Mouse (Mus musculus) liver, embryonic 14.5 days (tissue): ENCODE measurements around the gene Ctnnd2. TPM values are rescaled to one million over a fixed set of nuclear protein-coding genes. Genes with fewer than 3 reads are reported as not detected.

Experiments used
- ATAC-seq: fragments of 200-750 bp; cut with Nextera tagmentation; 2 replicates; pipeline ENCODE4 v1.8.0; 2017; ENCODE audit warnings: moderate number of reproducible peaks, mild to moderate bottlenecking, moderate library complexity; ENCODE audit not compliant: insufficient read depth
- DNase-seq, 3 experiments: peaks; one replicate each; pipeline ENCODE4 v3.0.0-alpha.2; 2012 to 2013; ENCODE audit warnings: low read depth in 3 of 3, low spot score in 3 of 3
- H3K27ac ChIP-seq: fragments of 300-500 bp; sonication (generic); 2 replicates; pipeline ENCODE4 v1.5.1; 2014; ENCODE audit warnings: moderate library complexity, mild to moderate bottlenecking, control low read depth, inconsistent platforms
- H3K27me3 ChIP-seq: fragments of 300-500 bp; sonication (generic); 2 replicates; pipeline ENCODE4 v1.6.1; 2014; ENCODE audit warnings: mild to moderate bottlenecking, low read length, moderate library complexity; ENCODE audit not compliant: control insufficient read depth, insufficient read depth
- H3K36me3 ChIP-seq: fragments of 300-500 bp; sonication (generic); replicated peaks from 2 replicates; pipeline ENCODE4 v1.6.1; 2014; ENCODE audit warnings: low read depth; ENCODE audit not compliant: control insufficient read depth, insufficient read depth
- H3K4me1 ChIP-seq, 2 experiments: fragments of 200-500 bp in 1 of 2; fragments of 300-500 bp in 1 of 2; sonication (generic) in 1 of 2; replicated peaks; 2 replicates each; pipeline ENCODE4 v1.6.1; 2012 to 2014; ENCODE audit warnings: antibody characterized with exemption in 1 of 2, inconsistent platforms in 1 of 2, low read length in 1 of 2; ENCODE audit not compliant: control insufficient read depth in 2 of 2, insufficient read depth in 2 of 2
- H3K4me2 ChIP-seq: fragments of 300-500 bp; sonication (generic); 2 replicates; pipeline ENCODE4 v1.6.1; 2014; ENCODE audit warnings: low read depth, mild to moderate bottlenecking, control low read depth, moderate library complexity
- H3K4me3 ChIP-seq, 2 experiments: fragments of 200-500 bp in 1 of 2; fragments of 300-500 bp in 1 of 2; sonication (generic) in 1 of 2; 2 replicates each; pipeline ENCODE4 v1.5.1; 2012 to 2014; ENCODE audit warnings: low read depth in 2 of 2, low read length in 2 of 2, mild to moderate bottlenecking in 2 of 2, control low read depth in 1 of 2, inconsistent platforms in 1 of 2, moderate library complexity in 1 of 2; ENCODE audit not compliant: insufficient read depth in 1 of 2
- H3K9ac ChIP-seq: fragments of 300-500 bp; sonication (generic); replicated peaks from 2 replicates; pipeline ENCODE4 v1.6.1; 2014; ENCODE audit warnings: mild to moderate bottlenecking, control low read depth, moderate library complexity
- H3K9me3 ChIP-seq: fragments of 300-500 bp; sonication (generic); 2 replicates; pipeline ENCODE4 v1.6.1; 2016; ENCODE audit warnings: low read length, mixed read lengths; ENCODE audit not compliant: control insufficient read depth
- CTCF ChIP-seq: IDR thresholded peaks from 2 replicates; pipeline ENCODE4 v1.5.1; 2016; ENCODE audit warnings: antibody characterized with exemption, low read depth, control low read depth
- EP300 ChIP-seq: IDR thresholded peaks from 2 replicates; pipeline ENCODE4 v1.6.1; 2016; ENCODE audit warnings: antibody characterized with exemption, low read depth
- WGBS: fragments of 180-500 bp; shearing (Covaris S2); extraction: QIAGEN DNeasy Blood & Tissue Kit; methylation state at CpG from one replicate; pipeline ENCODE4 v1.1.7; 2014; ENCODE audit not compliant: insufficient replicate concordance; 5-methylcytosine and 5-hydroxymethylcytosine counted together
- polyA plus RNA-seq, 2 experiments: library from polyadenylated mRNA; depleted of rRNA in 1 of 2; stranded (reverse) in 1 of 2; unstranded in 1 of 2; fragments of >200 nt; fragmentation: Nextera tagmentation in 1 of 2; extraction: Ambion mirVana in 1 of 2; gene quantifications; 2 replicates each; pipeline versions ENCODE4 v1.2.1 to v1.2.3; 2012 to 2014

Ctnnd2 gene
- polyA plus RNA-seq, 2 experiments: 0.09 to 0.11 TPM

DNA sequence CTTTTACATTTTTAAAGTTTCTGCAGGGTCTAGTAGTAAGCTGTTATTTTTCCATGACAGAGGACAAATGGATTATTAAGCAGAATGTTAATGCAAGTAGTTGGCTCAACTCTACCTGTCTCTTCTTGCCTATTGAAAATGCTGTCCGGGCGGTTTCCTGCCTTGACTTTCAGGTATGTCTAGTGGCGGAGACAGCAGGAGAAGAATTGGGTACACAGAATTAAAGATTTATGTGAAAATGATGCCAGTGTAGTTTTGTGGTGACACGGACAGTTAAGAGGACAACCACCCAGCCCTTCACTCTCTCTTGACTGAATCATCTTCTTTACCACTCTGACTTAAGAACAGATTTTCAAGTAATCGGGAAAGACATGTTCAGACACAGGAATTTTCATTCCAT lies 173.4 kb downstream of the Ctnnd2 start:
- 68% methylated on average over 5 of the region's 5 CpGs for WGBS
- Histone ChIP-seq H3K9ac (no peak overlapping the region), H3K27ac (no peak overlapping the region), H3K9me3 (no peaks in the 10 kb centered on the region), H3K4me3 (no peak overlapping the region), H3K4me1 (no peaks in the 10 kb centered on the region), H3K36me3 (no peaks in the 10 kb centered on the region), H3K27me3 (no peaks in the 10 kb centered on the region), H3K4me2 (no peak overlapping the region)
- no peak for DNase-seq
- no peak for TF ChIP-seq CTCF
- no peak for TF ChIP-seq EP300
- no peak for ATAC-seq

DNA sequence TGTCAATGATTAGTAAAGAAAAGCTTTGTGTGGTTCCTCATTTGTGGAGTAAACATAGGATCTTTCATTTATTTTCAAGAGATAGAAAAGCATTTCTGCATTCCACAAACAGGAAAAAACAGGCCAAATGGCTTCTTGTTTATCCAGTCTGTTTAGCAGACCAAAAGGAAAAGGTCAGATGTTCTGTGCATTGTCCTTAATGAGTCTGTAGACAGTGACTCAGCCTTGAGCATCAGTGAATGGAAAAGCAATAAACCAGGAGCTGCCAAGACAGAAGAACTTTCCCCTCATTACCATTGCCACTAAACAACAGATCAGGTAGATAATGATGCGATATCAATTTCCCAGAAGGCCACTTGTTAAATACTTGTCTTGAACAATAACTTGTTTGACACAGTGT lies 192.1 kb downstream of the Ctnnd2 start:
- no peak for TF ChIP-seq EP300
- TF ChIP-seq CTCF: no peak
- 77% methylated on average over 1 of the region's 1 CpGs for WGBS

DNA sequence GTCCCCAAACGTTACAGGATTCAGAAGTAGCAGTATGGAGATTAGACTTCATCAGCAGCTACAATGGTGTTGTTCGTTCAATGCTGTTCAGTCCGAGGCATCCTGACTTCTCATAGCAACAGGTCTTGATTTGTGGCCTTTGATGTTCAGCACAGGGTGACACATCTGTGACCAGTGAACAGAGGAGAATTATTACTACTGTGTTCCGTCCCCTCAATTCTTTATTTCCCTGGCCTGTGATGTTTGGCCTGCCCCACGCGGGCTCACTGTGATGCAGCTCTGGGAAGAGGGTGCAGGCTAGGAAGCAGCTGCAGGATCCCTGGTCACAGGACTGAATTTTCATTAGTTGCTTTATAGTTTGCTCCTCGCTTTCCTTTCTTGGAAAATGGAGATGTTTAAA lies 197.6 kb downstream of the Ctnnd2 start:
- no peak overlapping the region for H3K27ac ChIP-seq
- TF ChIP-seq CTCF: no peak
- TF ChIP-seq EP300: no peak
- no peak overlapping the region for H3K4me2 ChIP-seq
- no peak for DNase-seq
- WGBS: 59% methylated on average over 7 of the region's 7 CpGs
- H3K9ac ChIP-seq: no peak overlapping the region
- ATAC-seq: no peak
- no peaks in the 10 kb centered on the region for H3K36me3 ChIP-seq
- H3K4me1 ChIP-seq: no peaks in the 10 kb centered on the region
- no peaks in the 10 kb centered on the region for H3K9me3 ChIP-seq
- no peaks in the 10 kb centered on the region for H3K27me3 ChIP-seq
- H3K4me3 ChIP-seq: no peak overlapping the region

More for the DNA sequence above, 192.1 kb downstream of the Ctnnd2 start:
- Histone ChIP-seq H3K9me3 (no peaks in the 10 kb centered on the region), H3K27ac (no peak overlapping the region), H3K36me3 (no peaks in the 10 kb centered on the region), H3K27me3 (no peaks in the 10 kb centered on the region), H3K9ac (no peak overlapping the region), H3K4me1 (no peaks in the 10 kb centered on the region), H3K4me2 (no peak overlapping the region), H3K4me3 (no peak overlapping the region)
- DNase-seq (no peak), ATAC-seq (no peak)

DNA sequence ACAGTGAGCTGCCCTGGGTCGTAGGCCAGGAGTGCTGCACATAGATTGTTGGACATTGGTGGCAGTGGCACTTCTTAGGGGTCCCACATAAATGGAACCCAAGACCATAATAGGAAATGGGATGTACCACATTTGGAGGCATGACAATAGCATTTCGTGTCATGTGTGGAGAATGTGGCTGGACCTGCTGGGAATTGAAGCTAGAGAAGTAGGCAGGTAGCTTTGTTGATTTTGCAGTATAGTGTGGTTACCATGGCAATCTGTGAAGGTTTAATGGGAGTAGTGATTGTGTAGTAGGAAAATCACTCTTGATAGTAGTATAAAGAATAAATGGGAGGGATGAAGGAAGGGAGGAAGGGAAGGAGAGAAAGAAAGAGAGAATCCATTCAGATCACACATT lies 198.8 kb downstream of the Ctnnd2 start:
- Histone ChIP-seq H3K4me2 (no peak overlapping the region), H3K9me3 (no peaks in the 10 kb centered on the region), H3K27ac (no peak overlapping the region), H3K9ac (no peak overlapping the region), H3K4me3 (no peak overlapping the region), H3K27me3 (no peaks in the 10 kb centered on the region), H3K36me3 (no peaks in the 10 kb centered on the region), H3K4me1 (no peaks in the 10 kb centered on the region)
- ATAC-seq (no peak), DNase-seq (no peak)
- 43% methylated on average over 2 of the region's 2 CpGs for WGBS
- TF ChIP-seq EP300: no peak
- TF ChIP-seq CTCF: no peak

DNA sequence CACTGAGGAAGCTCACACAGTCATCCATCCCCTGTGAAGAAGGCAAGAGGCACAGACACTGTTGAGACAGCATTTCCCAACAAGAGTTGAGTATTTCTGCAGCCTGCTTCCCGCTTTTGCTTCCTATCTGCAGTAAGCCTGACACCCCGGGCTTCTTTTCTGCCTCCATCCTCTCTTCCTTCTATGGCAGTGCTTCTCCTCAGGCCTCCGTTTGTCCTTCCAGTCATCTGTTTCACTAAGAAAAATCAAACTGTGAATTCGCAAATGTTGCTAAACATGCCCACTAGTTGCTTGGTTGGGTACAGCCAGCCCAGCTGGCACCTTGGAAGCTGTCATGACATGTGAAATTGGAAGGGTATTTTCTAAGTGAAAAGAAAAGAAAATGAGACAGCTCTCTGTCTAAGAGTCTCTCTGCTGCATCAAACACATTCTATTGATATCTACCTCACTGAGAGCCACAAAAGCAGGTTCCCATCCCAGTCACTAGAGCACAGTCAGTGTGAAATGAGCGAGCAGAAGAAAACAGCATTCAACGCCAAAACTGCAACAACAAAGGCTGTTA lies 201.3 kb downstream of the Ctnnd2 start:
- H3K4me1 ChIP-seq: no peaks in the 10 kb centered on the region
- no peak overlapping the region for H3K27ac ChIP-seq
- no peak overlapping the region for H3K9ac ChIP-seq
- H3K4me2 ChIP-seq: no peak overlapping the region
- no peaks in the 10 kb centered on the region for H3K36me3 ChIP-seq
- no peak overlapping the region for H3K4me3 ChIP-seq
- WGBS: 65% methylated on average over 6 of the region's 6 CpGs
- no peaks in the 10 kb centered on the region for H3K27me3 ChIP-seq
- H3K9me3 ChIP-seq: no peaks in the 10 kb centered on the region
- DNase-seq: no peak
- ATAC-seq: no peak
- no peak for TF ChIP-seq EP300
- TF ChIP-seq CTCF: no peak
